Mouse (Mus musculus) adrenal gland, adult 18-20 months (tissue): ENCODE data around the gene Men1. TPM values are rescaled to one million over a fixed set of nuclear protein-coding genes. Genes with fewer than 3 reads are reported as not detected.

Source experiments
- DNase-seq, 2 experiments: peaks; one replicate each; pipeline ENCODE4 v3.0.0; 2021 to 2022; ENCODE audit warnings: low spot score in 2 of 2
- microRNA-seq, 2 experiments: library from miRNA; unstranded; fragments of <30 nt; microRNA quantifications; one replicate each; pipeline ENCODE4 v1.2.0; 2021; ENCODE audit warnings: borderline number of aligned reads in 2 of 2
- total RNA-seq, 2 experiments: library from RNA; stranded (reverse); gene quantifications; 1 replicate in 1 of 2; 2 replicates in 1 of 2; pipeline ENCODE4 v1.2.3; 2021

Gene Men1
- total RNA-seq, 2 experiments from 2014 or later: 48.2 to 54.2 TPM

DNA sequence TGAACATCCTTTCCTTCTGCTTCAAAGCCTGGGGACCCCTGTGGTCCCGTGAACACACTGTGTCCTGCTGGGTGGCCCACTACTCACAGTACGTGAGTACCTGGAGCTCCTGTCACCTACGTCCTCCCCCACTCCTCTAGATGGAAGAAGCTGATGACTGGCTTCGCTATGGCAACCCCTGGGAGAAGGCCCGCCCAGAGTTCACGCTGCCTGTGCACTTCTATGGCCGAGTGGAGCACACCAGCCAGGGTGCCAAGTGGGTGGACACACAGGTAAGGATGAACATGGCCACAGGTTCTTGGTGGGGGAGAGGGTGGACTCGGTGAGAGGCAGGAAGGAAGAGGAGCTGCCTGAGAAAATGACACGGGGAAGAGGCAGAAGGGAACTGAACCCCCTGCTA, 51.5 kb downstream of the Men1 start:
- DNase-seq: no peak

DNA sequence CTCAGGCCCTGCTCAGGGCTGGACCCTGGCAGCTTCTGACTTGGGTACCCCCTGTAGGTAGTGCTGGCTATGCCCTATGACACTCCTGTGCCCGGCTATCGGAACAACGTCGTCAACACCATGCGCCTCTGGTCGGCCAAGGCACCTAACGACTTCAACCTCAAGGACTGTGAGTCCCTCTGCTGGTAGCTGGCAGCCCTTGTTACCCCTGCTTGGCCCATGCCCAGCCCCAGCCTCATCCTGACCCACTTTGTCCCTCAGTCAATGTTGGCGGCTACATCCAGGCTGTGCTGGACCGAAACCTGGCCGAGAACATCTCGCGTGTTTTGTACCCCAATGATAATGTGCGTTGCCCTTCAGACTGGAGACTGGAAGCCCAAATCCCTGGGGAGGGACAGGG, 53.2 kb downstream of the Men1 start:
- DNase-seq: no peak

- peak in 1 of 2 experiments; percentile 21 for DNase-seq
Observed at GRCm38 (mm10) chr19:6389803-6390202, 55.0 kb downstream of the Men1 start.

DNA sequence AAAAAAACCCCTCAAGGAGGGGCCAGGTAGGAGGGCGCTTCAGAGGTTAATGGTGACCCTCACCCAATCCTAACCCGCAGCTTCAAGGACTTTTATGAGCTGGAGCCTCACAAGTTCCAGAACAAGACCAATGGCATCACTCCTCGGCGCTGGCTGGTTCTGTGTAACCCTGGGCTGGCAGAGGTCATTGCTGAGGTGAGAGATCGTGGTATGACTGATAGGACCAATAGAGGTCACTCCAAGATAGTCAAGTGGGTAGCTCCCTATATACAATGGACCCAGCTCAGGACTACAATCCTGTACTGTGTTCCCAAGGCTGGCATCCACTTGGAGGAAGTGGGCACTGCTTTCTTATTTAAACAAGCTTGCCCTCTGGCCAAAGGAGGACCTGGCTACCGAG, 55.5 kb downstream of the Men1 start:
- DNase-seq: no peak

Small RNA genes within 50 kb of the gene (microRNA-seq; reads per million reads assigned to microRNA genes)
- 0.47 to 1.2 reads per million in 2 experiments for gene Mir6989

Other genes starting within 250 kb of the Men1 start
- under 1 TPM; 0.58 to 0.60 TPM for gene Cdca5, start 250.0 kb upstream of the Men1 start, total RNA-seq
- gene AC131692.1, start 240.6 kb upstream of the Men1 start, total RNA-seq: not detected
- not detected for gene Naaladl1, start 229.2 kb upstream of the Men1 start, total RNA-seq
- 10 to 100 TPM; 12.9 to 17.2 TPM for gene Sac3d1, start 216.3 kb upstream of the Men1 start, total RNA-seq
- gene Snx15, start 206.7 kb upstream of the Men1 start, total RNA-seq: 10 to 100 TPM; 26.8 to 28.1 TPM
- 1 to 10 TPM; 1.6 to 3.1 TPM for gene Batf2, start 194.0 kb upstream of the Men1 start, total RNA-seq
- 10 to 100 TPM; 84.7 to 87.7 TPM for gene Arl2, start 193.4 kb upstream of the Men1 start, total RNA-seq
- gene Majin, start 150.6 kb upstream of the Men1 start, total RNA-seq: 1 to 10 TPM in 1 of 2 experiments, under 1 TPM in 1; 0.99 to 1.3 TPM
- 10 to 100 TPM; 21.9 to 24.2 TPM for gene Gpha2, start 108.6 kb upstream of the Men1 start, total RNA-seq
- 100 to 1,000 TPM in 1 of 2 experiments, 10 to 100 TPM in 1; 97.0 to 115 TPM for gene Ppp2r5b, start 99.1 kb upstream of the Men1 start, total RNA-seq
- 10 to 100 TPM; 26.4 to 37.1 TPM for gene Atg2a, start 93.3 kb upstream of the Men1 start, total RNA-seq
- gene Ehd1, start 58.3 kb upstream of the Men1 start, total RNA-seq: 100 to 1,000 TPM; 112 to 157 TPM
- gene Cdc42bpg, start 28.5 kb upstream of the Men1 start, total RNA-seq: 10 to 100 TPM; 15.1 to 19.3 TPM
- 10 to 100 TPM; 31.1 to 40.1 TPM for gene Map4k2, start 6.2 kb downstream of the Men1 start, total RNA-seq
- gene Sf1, start 28.7 kb downstream of the Men1 start, total RNA-seq: 100 to 1,000 TPM; 233 to 277 TPM
- 10 to 100 TPM; 55.0 to 65.0 TPM for gene Pygm, start 49.4 kb downstream of the Men1 start, total RNA-seq
- gene Rasgrp2, start 64.4 kb downstream of the Men1 start, total RNA-seq: 10 to 100 TPM; 38.0 to 44.8 TPM
- 1 to 10 TPM; 6.8 to 7.4 TPM for gene Nrxn2, start 83.8 kb downstream of the Men1 start, total RNA-seq
- gene Slc22a12, start 208.1 kb downstream of the Men1 start, total RNA-seq: under 1 TPM in 1 of 2 experiments, not detected in 1; 0.17 TPM